Mouse (Mus musculus) kidney, adult 9 months (tissue): ENCODE measurements around the gene Usp5.
"Not testable (repeated sequence)": the region's sequence is repeated elsewhere in the genome, so short reads cannot be mapped to it uniquely, and the experiment has no call there.

Experiments used
- DNase-seq: peaks from one replicate; pipeline ENCODE4 v3.0.0; 2022

The Usp5 gene

DNA sequence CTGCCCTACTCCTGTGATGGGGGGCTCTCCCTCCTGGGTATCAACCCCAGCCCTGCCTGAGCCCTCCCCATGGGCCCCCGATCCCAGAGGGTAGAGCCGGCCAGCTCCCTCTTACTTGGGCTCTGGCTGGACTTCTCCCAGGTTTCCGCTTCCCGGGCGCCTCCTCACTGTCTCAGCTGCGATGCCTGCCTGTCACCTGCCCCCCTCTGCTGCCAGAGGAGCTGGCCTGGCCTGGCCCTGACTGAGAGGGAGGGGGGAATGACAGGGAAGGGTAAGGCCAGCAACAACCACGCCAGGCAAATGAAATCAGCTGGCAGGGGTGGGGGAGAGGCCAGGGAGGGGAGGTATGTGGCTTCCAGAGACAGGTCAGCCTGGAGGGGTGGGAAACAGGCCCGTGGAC lies 10.5 kb upstream of the Usp5 start:
- DNase-seq, result no peak

DNA sequence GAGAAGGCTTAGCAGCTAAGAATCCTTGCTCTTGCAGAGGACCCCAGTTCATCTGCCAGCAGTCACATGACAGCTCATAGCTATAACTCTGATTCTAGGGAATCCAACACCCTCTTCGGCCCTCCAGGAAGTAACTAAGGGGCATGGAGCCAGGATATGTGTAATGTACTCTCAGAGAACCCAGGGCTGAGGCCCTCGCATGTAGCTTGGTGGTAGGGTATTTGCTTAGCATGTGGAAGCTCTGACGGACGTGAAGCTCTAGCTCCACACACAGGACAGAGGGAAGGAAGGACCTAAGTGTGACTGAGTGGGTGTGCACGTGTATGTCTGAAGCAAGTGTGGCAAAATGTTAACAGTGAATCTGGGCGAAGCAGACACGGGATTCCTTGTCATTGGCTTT lies 7.1 kb upstream of the Usp5 start:
- no peak for DNase-seq

DNA sequence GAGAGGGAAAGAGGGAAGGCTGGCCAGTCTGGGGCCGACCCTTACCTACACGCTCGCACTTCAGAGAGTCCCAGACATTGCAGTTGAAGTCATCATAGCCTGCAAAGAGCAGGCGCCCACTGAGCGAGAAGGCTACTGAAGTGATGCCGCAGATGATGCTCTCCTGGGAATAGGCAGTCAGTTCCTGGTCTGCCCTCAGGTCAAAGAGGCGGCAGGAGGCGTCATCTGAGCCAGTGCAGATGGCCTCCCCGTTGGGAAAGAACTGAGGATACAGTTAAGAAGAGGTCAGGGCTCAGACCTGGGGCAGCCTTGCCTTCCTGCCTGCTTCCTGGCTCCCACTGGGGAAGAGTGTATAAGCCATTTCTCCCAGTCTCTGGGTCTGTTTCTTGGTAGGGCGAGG lies 6.2 kb upstream of the Usp5 start:
- DNase-seq, result no peak

DNA sequence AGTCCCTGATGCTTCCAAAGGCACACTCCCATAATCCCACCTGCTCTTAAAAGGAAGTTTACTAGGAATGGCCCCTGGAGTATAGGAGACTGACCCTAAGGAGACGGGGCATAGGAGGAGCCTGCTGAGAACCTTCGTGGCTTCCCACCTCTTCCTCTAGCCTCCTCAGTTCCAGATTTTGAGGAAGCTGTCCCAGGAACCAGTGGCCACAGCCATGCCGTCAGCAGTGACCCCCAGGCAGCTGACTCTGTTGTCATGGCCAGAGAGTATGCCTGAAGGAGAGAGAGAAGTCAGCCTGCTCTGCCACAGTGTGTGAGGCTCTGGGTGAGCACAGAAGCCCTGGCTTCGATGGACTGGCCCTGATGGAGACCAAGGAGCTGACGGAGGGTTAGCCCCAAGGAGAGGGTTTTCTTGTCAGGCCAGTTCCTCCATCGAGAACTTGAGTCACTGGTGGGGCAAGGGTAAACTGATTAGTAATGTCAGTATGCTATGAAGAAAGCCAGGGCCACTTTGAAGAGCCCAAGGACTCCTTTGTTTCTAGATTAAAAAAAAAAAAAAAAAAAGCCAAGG lies 5.3 kb upstream of the Usp5 start:
- DNase-seq, result no peak

DNA sequence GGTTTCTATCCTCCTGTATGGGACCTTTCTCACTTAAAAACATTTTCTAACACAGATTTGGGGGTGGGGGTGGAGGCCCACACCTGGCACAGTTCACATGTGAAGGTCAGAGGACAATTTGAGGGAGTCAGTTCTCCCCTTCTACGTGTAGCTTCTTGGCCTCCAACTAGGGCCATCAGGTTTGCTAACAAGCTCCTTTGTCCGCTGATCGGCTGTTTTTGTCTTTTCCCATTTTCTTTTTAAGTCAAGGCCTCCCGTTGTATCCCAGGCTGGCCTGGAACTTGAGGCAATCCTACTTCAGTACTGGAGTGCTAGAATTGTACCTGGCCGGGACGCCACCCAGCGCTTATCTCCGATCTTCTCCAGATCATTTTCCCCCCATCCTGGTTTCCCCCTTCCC lies 2.4 kb upstream of the Usp5 start:
- no peak for DNase-seq

DNA sequence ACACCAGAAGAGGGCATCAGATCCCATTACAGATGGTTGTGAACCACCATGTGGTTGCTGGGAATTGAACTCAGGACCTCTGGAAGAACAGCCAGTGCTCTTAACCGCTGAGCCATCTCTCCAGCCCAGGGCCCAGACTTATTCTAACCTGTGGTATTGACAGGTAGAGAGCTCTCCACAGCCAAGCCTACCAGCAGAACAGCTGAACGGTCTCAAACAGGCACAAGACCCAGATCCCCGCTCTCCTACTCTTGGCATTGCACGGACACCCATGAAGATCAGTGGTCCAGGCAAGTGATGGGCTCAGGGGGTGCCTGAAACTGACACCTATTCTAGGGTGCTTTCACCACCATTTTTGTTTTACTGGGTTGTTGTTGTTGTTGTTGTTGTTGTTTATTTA lies 1.9 kb upstream of the Usp5 start:
- DNase-seq, result not testable (repeated sequence)

DNA sequence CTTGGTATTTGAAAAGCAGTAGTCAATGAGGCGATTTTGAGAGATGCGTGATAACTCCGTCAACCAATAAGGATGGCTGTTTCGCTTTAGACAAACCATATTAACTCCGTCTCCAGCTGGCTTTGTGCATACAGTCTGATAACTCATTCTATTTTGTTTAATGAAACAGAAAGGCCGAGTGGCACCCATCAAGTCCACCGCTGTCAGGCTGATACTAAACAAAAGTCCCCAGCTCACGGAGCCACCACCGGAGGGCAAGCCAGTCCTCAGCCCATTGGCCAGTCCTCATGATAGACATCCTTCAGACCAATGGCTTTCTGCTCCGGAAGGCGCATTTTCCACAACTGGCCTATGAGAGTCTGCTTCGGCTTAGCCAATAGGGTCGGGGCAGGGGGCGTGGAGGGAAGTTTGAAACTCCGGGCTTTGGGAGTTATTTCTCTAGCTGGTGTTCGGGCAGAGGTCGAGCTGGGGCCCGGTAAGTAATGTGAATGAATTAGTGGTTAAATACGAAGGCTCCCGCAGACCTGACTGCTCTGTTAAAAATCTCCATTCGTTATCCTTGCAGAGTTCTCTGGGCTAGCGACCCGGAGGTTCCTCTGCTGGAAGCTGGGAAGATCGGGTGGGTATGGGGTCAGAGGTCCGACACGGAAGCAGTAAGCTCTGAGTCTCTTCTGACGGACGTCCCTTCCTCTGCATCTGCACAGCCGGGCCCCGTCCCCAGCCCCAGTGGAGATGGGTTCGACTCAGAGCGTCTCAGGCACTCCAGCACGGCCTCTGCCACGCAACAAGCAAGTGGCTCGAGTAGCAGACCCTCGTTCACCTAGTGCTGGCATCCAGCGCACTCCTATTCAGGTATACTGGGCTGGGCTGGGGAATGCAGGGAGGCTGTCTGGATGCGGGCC lies 766 bp upstream of the Usp5 start:
- peak; percentile 98 for DNase-seq

DNA sequence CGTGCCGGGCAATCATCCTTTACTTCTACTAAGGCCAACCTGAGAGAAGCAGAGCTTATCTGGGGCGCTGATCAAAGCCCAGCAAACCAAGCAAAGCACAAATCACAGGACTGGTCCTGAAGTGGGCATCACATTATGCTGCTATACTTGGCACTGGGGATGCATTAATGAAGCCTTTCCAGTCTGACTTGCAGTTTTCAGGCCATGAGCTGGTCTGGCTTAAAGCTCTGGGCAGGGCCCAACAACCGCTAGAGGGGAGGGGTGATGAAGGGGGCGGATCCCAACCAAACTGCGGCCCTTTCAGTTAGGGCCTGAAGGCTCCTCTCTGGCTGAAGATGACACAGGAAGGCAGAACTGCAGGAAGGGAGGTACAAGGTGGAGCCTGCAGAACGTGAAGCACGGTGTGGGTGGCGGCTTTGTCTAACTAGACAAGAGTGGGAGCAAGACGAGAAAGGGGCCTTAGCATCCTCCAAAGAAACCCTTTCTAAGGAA lies 1.1 kb downstream of the Usp5 start:
- DNase-seq, result peak; percentile 68

DNA sequence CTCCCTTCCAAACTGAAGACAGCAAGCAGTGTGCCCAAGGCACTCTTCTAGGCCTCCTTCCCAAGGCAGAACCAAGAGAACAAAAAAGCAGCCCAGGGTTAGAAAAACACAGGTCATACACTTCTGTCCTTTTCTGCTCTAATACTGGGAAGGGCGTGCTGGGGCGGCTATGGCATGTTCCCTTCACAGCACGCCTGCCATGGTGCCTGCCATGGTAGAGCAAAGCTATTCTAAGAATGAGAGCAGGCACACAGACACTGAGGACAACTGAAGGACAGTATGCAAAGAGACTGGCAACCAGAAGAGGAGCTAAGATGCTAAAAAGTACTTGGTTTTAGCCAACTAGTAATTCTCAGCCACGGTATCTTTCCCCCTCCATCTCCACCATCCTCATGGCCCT lies 7.2 kb downstream of the Usp5 start:
- no peak for DNase-seq

DNA sequence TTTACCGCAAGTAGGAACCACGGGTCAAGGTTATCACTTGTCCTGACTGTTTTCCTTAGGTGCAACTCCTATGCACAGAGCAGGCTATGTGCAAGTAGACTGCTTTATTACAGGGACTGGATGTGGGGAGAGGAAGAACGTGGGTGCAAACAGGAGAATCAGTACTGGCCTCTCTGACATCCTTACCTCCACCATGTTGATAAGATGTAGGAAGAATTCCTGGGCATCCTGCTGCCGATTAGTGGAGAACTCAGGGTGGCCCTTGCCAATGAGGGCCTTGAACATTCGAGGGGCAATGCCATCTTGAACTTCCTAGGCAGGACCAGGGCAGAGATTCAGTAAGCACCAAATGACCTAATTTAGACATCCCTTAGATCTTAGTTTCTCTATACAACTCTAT lies 8.4 kb downstream of the Usp5 start:
- no peak for DNase-seq

DNA sequence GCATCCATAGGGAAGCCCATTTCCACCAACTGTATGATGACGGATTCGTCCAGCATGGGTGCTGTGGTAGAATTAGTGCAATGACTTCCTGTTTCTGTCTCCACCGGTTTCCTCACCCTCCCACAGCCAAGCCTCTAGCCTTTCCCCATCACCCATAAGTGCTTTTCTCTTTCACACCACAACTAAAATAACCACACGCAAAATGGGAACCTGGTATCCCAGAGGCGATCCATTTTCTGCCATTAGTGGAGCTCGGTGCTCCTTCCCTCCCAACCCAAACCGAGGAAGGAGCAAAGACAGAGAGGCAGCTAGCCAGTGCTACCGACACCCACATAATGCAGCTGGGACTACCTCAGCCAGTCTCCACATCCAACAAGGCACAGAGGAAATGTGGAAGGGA lies 11.3 kb downstream of the Usp5 start:
- no peak for DNase-seq

DNA sequence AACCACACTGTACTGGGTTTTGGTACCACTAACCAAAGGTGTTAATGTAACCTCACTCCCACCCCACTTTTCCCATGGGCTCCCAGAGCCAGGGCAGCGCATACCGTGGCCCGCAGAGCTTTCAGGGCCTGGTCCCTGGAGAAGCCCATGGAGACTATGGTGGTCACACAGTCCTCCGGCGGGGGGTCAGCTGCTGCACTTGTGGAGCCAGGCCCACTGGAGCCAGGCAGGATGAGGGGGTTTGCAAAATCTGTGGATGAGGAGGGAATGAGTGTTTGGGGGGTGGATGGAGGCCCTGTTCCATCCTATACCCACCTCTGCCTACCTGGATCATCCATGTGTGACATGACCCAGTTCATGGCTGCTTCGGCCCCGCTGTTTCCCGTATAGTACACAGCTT lies 11.7 kb downstream of the Usp5 start:
- no peak for DNase-seq

DNA sequence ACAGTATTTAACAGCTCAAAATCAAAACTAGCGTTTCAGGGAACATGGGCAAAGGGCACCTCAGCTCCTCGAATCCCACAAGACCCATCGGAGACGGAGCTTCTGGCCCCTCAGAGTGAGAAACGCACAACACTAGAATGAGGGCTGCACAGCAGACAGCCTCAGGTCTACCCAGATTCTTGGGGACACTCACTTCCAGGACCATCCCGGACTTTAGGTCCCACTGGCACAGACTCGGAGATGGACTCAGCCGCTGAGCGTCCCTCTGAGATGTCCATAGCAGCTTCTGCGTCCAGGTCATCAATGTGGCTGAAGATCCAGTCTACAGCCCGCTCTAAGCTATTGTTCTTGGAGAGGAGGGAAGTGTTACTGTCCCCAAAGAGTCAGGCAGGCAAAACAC lies 12.2 kb downstream of the Usp5 start:
- no peak for DNase-seq

DNA sequence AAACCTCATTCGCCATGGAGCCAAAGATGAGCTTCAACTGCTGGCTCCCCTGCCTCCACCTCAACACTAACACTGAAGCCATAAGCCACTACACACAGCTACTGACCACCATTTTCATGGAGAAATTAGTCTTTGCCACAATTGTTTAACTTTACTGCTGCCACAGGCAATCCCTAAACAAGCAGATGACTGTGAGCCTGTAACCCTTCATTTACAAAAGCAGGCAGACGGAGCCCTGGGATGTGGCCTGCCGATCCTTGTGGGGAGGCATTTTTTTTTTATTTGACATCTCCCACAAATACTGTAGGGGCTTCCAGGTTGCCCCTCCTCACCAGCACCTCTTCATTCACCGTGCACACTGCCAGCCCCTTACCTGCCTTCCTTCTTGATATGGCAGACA lies 12.7 kb downstream of the Usp5 start:
- DNase-seq, result no peak

DNA sequence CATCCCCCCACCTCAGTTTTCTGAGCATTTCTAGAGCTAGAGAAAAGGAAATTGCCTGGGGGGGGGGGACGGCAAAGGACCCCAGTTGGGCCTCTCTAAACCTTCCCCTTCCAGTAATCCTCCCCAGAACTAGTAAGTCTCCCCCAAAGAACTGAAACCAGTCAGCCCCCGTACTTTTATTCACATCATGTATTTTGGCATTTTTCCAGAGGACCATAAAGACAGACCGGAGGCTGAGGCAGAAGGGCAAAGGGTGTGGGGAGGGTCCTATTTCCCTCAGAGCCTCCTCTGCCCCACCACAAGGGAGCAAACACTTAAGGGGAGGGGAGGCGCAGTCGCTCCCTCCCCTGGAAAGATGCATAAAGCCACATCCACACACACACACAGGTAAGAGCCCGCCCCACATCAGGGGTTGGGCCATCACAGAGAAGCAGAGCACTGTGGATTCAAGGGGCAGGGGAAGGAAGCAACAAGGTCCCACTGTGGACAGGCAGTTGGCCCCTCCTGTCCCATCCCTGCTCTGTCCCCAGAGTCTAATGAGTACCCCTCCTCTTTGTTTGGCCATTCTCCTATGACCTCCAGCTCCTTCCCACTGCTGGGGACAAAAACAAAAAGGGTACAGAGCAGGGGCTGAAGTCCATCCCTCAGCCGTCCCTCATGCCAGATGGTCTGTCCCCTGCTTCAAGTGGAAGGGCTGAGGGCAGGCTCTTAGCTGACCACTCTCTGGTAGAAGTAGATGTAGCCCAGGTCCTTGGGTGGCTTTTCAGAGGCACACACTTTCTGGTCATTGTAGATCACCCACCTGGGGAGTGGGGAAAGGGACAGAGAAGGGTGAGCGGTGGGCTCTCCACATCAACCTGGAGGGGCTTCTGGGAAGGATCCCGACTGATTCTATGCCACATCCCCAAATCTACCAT lies 14.2 kb downstream of the Usp5 start:
- no peak for DNase-seq

DNA sequence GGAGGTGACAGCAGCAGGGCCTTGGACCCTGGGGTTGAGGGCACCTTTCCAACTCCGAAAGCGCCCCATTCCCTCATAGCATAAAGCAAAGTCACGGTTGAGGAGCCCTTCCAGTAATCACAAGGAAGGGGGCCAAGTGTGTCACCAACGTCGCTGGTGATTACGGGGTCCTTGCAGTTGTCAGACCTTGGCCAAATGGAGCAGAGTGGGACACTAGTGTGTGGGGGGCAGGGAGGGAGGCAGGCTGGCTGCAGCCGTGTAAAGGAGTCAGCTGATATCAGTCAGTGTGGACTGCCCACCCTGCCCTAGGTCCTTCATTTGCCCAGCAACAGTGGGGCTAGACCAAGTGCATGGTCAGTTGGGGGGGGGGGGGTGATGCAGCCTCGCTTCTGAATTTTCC lies 14.8 kb downstream of the Usp5 start:
- no peak for DNase-seq

DNA sequence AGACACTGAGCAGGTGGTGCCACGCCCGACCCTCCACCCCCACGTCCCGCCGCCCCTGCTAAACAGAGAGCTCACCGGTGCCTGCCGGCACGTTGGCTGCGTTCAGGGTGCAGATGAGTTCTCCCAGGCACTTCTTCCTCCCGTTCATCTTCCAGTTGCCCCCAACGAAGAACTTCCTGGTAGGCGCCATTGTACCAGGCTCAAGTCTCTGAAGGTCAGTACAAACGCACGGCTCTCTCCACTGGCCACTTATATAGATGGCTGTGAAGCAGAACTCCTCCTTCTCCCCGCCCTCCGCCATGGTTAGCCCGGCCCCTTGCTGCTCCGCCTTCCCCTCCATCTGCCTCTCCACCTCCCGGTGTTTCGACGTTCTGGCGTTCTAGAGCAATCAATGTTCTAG lies 15.4 kb downstream of the Usp5 start, which contains the start of gene Tpi1:
Gene Tpi1 (minus strand): TSS at position 364 of the 400 bp plus-strand sequence.
- DNase-seq, result peak; percentile 95

DNA sequence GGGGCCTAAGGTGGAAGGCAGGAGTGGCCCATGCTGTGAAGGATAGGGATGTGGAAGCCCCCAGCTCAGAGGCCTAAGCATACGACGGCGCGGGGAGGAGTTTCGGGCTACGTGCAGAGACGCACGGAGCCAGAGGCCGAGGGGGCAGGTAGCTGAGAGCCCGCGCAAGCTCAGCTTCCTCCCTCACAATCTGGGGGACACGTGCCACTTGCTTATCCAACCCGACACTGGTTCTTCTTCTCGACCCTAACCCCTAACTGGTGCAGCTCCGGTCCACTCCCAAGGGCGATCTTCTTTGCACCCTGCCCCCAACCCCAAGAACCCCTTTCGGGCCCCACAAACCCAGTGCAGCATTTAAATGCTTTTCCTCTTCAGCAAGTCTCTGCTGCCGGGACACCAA lies 15.8 kb downstream of the Usp5 start:
- DNase-seq, result peak; percentile 68

DNA sequence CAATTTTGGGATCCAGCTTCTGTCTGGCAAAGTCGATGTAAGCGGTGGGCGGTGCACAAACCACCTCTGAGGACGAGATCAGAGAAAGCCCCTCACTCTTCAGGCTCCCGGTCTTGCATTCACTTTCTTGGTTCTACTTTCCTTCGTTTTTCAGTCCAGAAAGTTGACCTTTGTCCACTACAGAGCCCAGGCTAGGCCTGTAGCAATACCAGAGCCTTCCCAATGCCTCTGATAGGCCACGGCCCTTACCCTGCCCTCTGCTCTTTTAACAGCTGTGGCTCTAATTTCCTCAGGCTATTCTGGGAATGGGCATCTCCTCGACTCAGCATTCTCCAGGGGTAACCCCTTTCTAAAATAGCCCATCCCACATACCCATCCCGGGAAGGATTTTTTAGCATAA lies 16.4 kb downstream of the Usp5 start:
- peak; percentile 65 for DNase-seq

DNA sequence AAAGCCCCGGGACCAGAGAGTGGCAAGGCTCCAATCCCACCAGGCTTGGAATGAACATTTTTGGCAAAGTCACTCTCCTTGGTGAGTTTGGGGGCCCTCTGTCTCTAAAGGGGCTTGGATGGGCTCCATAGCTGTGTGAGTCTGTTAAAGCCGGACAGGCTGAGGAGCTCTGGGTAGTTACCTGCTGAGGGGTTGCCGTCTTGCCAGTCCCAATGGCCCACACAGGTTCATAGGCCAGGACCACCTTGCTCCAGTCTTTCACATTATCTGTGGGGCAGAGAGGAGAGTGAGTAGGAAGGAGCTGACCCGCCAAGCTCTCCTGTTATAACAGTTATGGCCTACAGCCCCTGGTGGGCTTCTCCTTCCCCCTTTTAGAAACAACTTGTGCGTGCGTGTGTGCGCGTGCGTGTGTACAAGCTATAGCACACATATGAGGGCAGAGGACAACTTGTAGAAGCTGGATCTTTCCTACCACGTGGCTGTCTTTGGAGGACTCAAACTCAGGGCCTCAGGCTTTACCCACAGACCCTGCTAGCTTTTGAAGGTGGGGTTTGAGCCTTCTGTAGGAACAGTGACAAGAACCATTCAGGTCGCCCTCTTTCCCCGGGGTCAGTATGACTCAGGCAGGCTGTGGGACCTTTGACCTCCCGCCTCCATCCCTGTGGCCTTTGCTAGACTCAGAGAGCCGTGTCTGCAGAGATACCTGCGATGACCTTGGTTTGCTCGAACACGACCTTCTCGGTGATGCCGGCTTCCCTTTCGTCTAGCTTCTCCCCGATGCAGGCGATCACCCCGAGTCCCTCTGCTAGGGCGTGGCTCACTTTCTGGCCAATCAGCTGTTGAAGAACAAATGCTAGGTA lies 17.4 kb downstream of the Usp5 start:
- DNase-seq, result peak; percentile 48

DNA sequence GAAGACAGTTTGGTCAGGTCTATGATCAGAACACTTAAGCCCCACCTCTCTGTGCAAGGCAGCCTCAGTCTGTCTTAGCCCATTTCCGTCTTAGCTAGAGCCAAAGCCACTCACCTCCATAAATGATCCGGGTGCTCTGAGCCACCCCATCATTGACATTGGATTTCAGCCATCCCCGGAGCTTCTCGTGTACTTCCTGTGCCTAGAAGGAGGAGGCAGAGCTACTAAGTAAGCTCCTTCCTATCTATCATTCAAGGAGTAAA lies 17.9 kb downstream of the Usp5 start:
- no peak for DNase-seq

DNA sequence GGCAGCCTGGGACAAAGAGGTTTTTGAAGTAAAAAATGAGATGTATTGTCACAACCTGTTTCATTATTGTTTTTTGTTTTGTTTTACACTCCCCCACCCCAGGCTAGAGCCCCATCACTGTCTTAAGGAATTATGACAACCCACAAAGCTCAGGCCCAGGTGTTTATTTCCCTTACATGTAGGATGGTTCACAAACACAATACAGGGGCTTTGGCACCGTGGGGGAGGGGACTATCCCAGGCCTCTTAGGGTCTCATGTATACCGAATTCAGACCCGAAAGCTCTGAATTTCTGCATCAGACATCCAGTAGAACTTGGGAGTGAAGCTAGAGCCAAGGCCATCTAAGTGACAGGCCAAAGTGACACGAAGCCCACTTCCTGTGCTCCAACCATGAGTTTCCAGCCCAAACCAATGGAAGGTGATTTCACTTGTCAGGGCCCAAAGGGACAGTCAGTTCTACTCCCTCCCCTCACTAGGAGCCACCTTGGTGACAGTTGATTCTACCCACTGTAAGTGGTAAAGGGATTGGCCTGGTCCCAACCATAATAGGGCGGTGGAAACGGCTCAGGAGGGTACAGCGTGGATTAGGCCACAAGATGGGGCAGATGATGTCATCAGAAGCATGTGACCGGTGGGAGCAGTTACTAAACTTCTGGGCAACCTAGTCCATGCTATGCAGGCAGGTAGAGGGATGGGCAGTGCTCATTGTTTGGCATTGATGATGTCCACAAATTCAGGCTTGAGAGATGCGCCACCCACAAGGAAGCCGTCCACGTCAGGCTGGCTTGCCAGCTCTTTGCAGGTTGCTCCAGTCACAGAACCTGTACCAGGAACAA lies 18.5 kb downstream of the Usp5 start:
- DNase-seq, result not testable (repeated sequence)
